In the genomic region with DNA sequence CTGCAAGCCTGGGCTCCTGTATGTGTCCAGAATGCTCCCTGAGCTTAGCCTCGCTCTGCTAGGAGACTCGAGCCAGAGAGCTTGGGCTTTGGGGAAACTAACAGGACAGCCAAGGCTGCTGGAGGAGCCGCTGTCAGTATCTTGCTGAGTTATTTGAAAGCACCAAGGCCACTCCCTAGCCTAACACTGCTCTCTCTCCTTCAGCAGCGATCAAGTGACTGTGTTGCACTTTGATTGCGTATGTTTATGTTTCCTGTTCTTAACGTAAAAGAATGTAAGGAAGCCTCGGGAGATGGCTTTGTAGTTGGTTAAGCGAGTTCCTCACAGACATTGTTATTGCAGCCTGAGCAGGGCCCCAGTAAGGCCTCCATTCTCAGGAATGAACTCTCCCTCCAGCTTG, we compare ENCODE assay signal across 10 mouse cellular contexts. TPM values are rescaled to one million over a fixed set of nuclear protein-coding genes. Genes with fewer than 3 reads are reported as not detected.
DNase-seq lines count a peak whose midpoint lies in the region; ATAC-seq and TF ChIP-seq lines count a peak whose summit lies in the region.
"Had no signal": no experiment of that assay in that cellular context is flagged by ENCODE, and none has a peak within 500 bp of the region (broad histone marks: within the 10 kb centered on the region; RNA-seq: fewer than 3 reads in every experiment).

No protein-coding gene starts in this region.

- no peak for ATAC-seq in lung, embryonic 14.5 days (ENCODE audit: insufficient read depth)
- 0 out of 2 replicates have a peak, but pooled peaks have one; percentile 22 for ATAC-seq in monocyte, adult 5-6 weeks (replicated peaks; ENCODE audit: insufficient number of reproducible peaks, low FRiP score, low TSS enrichment, poor library complexity, severe bottlenecking)
- ATAC-seq: hindbrain, embryonic 16.5 days had no signal

- H3K4me3 ChIP-seq in lung, embryonic 14.5 days (ENCODE audit: low read depth, low read length): no peak overlapping the region
- no peak overlapping the region for H3K4me3 ChIP-seq in embryonic fibroblast, embryonic 13.5 days (ENCODE audit: insufficient read depth, low read length)
- H3K4me3 ChIP-seq: neural tube, embryonic 12.5 days had no signal

- no peak overlapping the region for H3K27ac ChIP-seq in lung, embryonic 14.5 days (ENCODE audit: low read depth)
- H3K27ac ChIP-seq in embryonic fibroblast, embryonic 13.5 days (ENCODE audit: insufficient read depth, low read length): peak overlapping the region; percentile 39; the same call in 1 of the 2 replicates
- H3K27ac ChIP-seq: neural tube, embryonic 12.5 days had no signal

- TF ChIP-seq CTCF in lung, embryonic 14.5 days (IDR thresholded peaks at IDR 0.05; ENCODE audit: low read depth): no peak
- no peak for TF ChIP-seq CTCF in embryonic fibroblast, embryonic 13.5 days (IDR thresholded peaks at IDR 0.05; ENCODE audit: borderline replicate concordance, insufficient read depth, low read length)

- peaks cover 3% of the 10 kb centered on the region; the same call in 1 of the 2 replicates for H3K4me1 ChIP-seq in lung, embryonic 14.5 days (ENCODE audit: insufficient read depth)
- no peaks in the 10 kb centered on the region for H3K4me1 ChIP-seq in embryonic fibroblast, embryonic 13.5 days (ENCODE audit: control insufficient read depth, insufficient read depth, low read length)
- H3K4me1 ChIP-seq: neural tube, embryonic 12.5 days had no signal

- H3K27me3 ChIP-seq in lung, embryonic 14.5 days (ENCODE audit: insufficient read depth, low read length): no peaks in the 10 kb centered on the region
- H3K27me3 ChIP-seq: neural tube, embryonic 12.5 days had no signal

- H3K4me2 ChIP-seq in lung, embryonic 14.5 days: 0 out of 2 replicates have a peak overlapping the region, but pooled peaks have one; percentile 4
- H3K4me2 ChIP-seq: neural tube, embryonic 12.5 days had no signal

- no peak for TF ChIP-seq POLR2A in embryonic fibroblast, embryonic 13.5 days (IDR thresholded peaks at IDR 0.05; ENCODE audit: low read depth, low read length)

- peaks cover 31% of the 10 kb centered on the region for H3K36me3 ChIP-seq in lung, embryonic 14.5 days (ENCODE audit: insufficient read depth)

- peak; percentile 66 to 88 for DNase-seq in adrenal gland, adult (ENCODE audit: inconsistent age in 2 of 2, low spot score in 1 of 2)
- no peak for DNase-seq in adrenal gland, adult 18-20 months (ENCODE audit: low spot score in 2 of 2)
- DNase-seq in lung, embryonic 14.5 days: peak; percentile 33
- no peak for DNase-seq in lung, postnatal 10 days
- DNase-seq in cerebellum, adult 9-11 months: no peak
- DNase-seq in frontal cortex, postnatal 36 days (ENCODE audit: low spot score in 2 of 2): no peak

- WGBS in lung, embryonic 14.5 days: 31% methylated on average over 8 of the region's 8 CpGs

- H3K9ac ChIP-seq in lung, embryonic 14.5 days: no peak overlapping the region
- H3K9ac ChIP-seq: neural tube, embryonic 12.5 days had no signal

- H3K9me3 ChIP-seq in lung, embryonic 14.5 days (ENCODE audit: low read depth, low read length): no peaks in the 10 kb centered on the region
- H3K9me3 ChIP-seq: neural tube, embryonic 12.5 days had no signal

RNA-seq across cellular contexts. Expression of gene Snx5, which starts 4.0 kb away (rescaled TPM):
- total RNA-seq in adrenal gland, adult 18-20 months (2021): 10 to 100 TPM; 82.1 to 86.4 TPM
- 135 and 139 TPM in 2 replicates for polyA plus RNA-seq in lung, embryonic 14.5 days (2014; fragmentation: Nextera tagmentation; extraction: Ambion mirVana)
- polyA plus RNA-seq in embryonic fibroblast, embryonic 13.5 days (2011; ENCODE audit: insufficient read length, low read depth, missing spikeins): 233 and 284 TPM in 2 replicates
- total RNA-seq in monocyte, adult 5-6 weeks (2017): 393 to 430 TPM (median 397 TPM) in 3 replicates

RNA-seq across cellular contexts. Expression of gene Mgme1, which starts 4.3 kb away (rescaled TPM):
- 10 to 100 TPM; 23.2 to 23.7 TPM for total RNA-seq in adrenal gland, adult 18-20 months (2021)
- 21.3 and 22.6 TPM in 2 replicates for polyA plus RNA-seq in lung, embryonic 14.5 days (2014; fragmentation: Nextera tagmentation; extraction: Ambion mirVana)
- polyA plus RNA-seq in embryonic fibroblast, embryonic 13.5 days (2011; ENCODE audit: insufficient read length, low read depth, missing spikeins): 4.9 and 5.2 TPM in 2 replicates
- total RNA-seq in monocyte, adult 5-6 weeks (2017): 5.7 to 13.8 TPM (median 6.8 TPM) in 3 replicates

RNA-seq across cellular contexts. Expression of gene Ovol2, which starts 57.2 kb away (rescaled TPM):
- not detected for total RNA-seq in adrenal gland, adult 18-20 months (2021)
- 3.1 and 3.4 TPM in 2 replicates for polyA plus RNA-seq in lung, embryonic 14.5 days (2014; fragmentation: Nextera tagmentation; extraction: Ambion mirVana)
- not detected in 2 replicates for polyA plus RNA-seq in embryonic fibroblast, embryonic 13.5 days (2011; ENCODE audit: insufficient read length, low read depth, missing spikeins)
- total RNA-seq in monocyte, adult 5-6 weeks (2017): not detected in 3 replicates
- polyA plus RNA-seq: hindbrain, embryonic 16.5 days had no signal

Comparison
In these comparisons a context has a peak if more than half of its experiments do, and no peak if none do; other contexts are left out.
1. DNase-seq: peak in adrenal gland, adult (2 of 2) and lung, embryonic 14.5 days (single experiment); none in adrenal gland, adult 18-20 months (0 of 2), lung, postnatal 10 days (single experiment), cerebellum, adult 9-11 months (single experiment) and frontal cortex, postnatal 36 days (0 of 2).